13 mouse cellular contexts compared by ENCODE assay signal in genomic region chr14:25600951-25601350, GRCm38 (mm10).
DNase-seq lines count a peak whose midpoint lies in the region; ATAC-seq and TF ChIP-seq lines count a peak whose summit lies in the region.
"Had no signal": no experiment of that assay in that cellular context is flagged by ENCODE, and none has a peak within 500 bp of the region (broad histone marks: within the 10 kb centered on the region; RNA-seq: fewer than 3 reads in every experiment).

No protein-coding gene starts in this region.

- peak overlapping the region; percentile 19 for H3K27ac ChIP-seq in hindbrain, embryonic 10.5 days
- no peak overlapping the region for H3K27ac ChIP-seq in hindbrain, embryonic 16.5 days (ENCODE audit: low read depth, low read length)
- 0 out of 2 replicates have a peak overlapping the region, but pooled peaks have one; percentile 26 for H3K27ac ChIP-seq in midbrain, embryonic 14.5 days (replicated peaks; ENCODE audit: low read depth, low read length)
- no peak overlapping the region for H3K27ac ChIP-seq in midbrain, embryonic 11.5 days (ENCODE audit: low read depth, low read length)
- peak overlapping the region; percentile 47; the same call in 1 of the 2 replicates for H3K27ac ChIP-seq in hindbrain, embryonic 14.5 days
- H3K27ac ChIP-seq in stomach, postnatal 0 days (replicated peaks): peak overlapping the region; percentile 40; the same call in 1 of the 2 replicates

- no peak for TF ChIP-seq EP300 in stomach, postnatal 0 days (optimal IDR thresholded peaks at IDR 0.05)

- WGBS in hindbrain, embryonic 10.5 days: 77% methylated on average over 2 of the region's 2 CpGs
- WGBS in hindbrain, embryonic 16.5 days: 50% methylated on average over 2 of the region's 2 CpGs
- 76% methylated on average over 2 of the region's 2 CpGs for WGBS in midbrain, embryonic 14.5 days
- WGBS in midbrain, embryonic 11.5 days: 75% methylated on average over 2 of the region's 2 CpGs
- WGBS in hindbrain, embryonic 14.5 days: 69% methylated on average over 2 of the region's 2 CpGs
- WGBS in stomach, postnatal 0 days: 34% methylated on average over 2 of the region's 2 CpGs

- peaks cover 60% of the 10 kb centered on the region for H3K4me1 ChIP-seq in hindbrain, embryonic 10.5 days (replicated peaks)
- peaks cover 22% of the 10 kb centered on the region for H3K4me1 ChIP-seq in hindbrain, embryonic 16.5 days (ENCODE audit: control insufficient read depth, insufficient read depth, low read depth, low read length)
- peaks cover 47% of the 10 kb centered on the region for H3K4me1 ChIP-seq in midbrain, embryonic 14.5 days (ENCODE audit: control insufficient read depth, insufficient read depth, low read length)
- H3K4me1 ChIP-seq in midbrain, embryonic 11.5 days (ENCODE audit: control insufficient read depth, insufficient read depth, low read length): peaks cover 40% of the 10 kb centered on the region
- peaks cover 20% of the 10 kb centered on the region for H3K4me1 ChIP-seq in hindbrain, embryonic 14.5 days (replicated peaks; ENCODE audit: control insufficient read depth, insufficient read depth, low read length)
- peaks cover 5% of the 10 kb centered on the region; the same call in 1 of the 2 replicates for H3K4me1 ChIP-seq in stomach, postnatal 0 days (replicated peaks; ENCODE audit: control insufficient read depth, insufficient read depth)

- no peaks in the 10 kb centered on the region for H3K27me3 ChIP-seq in hindbrain, embryonic 10.5 days (ENCODE audit: insufficient read depth, poor library complexity, severe bottlenecking)
- H3K27me3 ChIP-seq in hindbrain, embryonic 16.5 days (replicated peaks; ENCODE audit: control insufficient read depth, insufficient read depth, low read length): no peaks in the 10 kb centered on the region
- H3K27me3 ChIP-seq in midbrain, embryonic 14.5 days (ENCODE audit: control insufficient read depth, insufficient read depth, low read length): no peaks in the 10 kb centered on the region
- no peaks in the 10 kb centered on the region for H3K27me3 ChIP-seq in midbrain, embryonic 11.5 days (ENCODE audit: control insufficient read depth, insufficient read depth, low read length)
- no peaks in the 10 kb centered on the region for H3K27me3 ChIP-seq in hindbrain, embryonic 14.5 days (ENCODE audit: control insufficient read depth, insufficient read depth, low read length)
- H3K27me3 ChIP-seq in stomach, postnatal 0 days (ENCODE audit: control insufficient read depth, insufficient read depth, low read length): no peaks in the 10 kb centered on the region
- H3K27me3 ChIP-seq: embryonic facial prominence, embryonic 13.5 days had no signal

- DNase-seq in hindbrain, embryonic 10.5 days (ENCODE audit: low spot score): no peak
- no peak for DNase-seq in midbrain, embryonic 14.5 days
- no peak for DNase-seq in midbrain, embryonic 11.5 days (ENCODE audit: low spot score, missing footprints)
- DNase-seq in hindbrain, embryonic 14.5 days (ENCODE audit: low spot score): no peak
- no peak for DNase-seq in stomach, postnatal 0 days (ENCODE audit: low spot score)
- DNase-seq in urinary bladder, postnatal 10 days (ENCODE audit: low spot score): no peak
- DNase-seq: adrenal gland, postnatal 25 days; cerebellum, adult 2 months; kidney, postnatal 36 days; lung, adult 2 months; thymus, postnatal 25 days had no signal

- no peak overlapping the region for H3K9ac ChIP-seq in hindbrain, embryonic 16.5 days (ENCODE audit: low read depth, low read length)
- no peak overlapping the region for H3K9ac ChIP-seq in midbrain, embryonic 14.5 days (replicated peaks; ENCODE audit: low read length)
- no peak overlapping the region for H3K9ac ChIP-seq in midbrain, embryonic 11.5 days (ENCODE audit: low read length)
- H3K9ac ChIP-seq in hindbrain, embryonic 14.5 days: no peak overlapping the region
- no peak overlapping the region for H3K9ac ChIP-seq in stomach, postnatal 0 days (ENCODE audit: low read length)
- H3K9ac ChIP-seq: embryonic facial prominence, embryonic 13.5 days had no signal

- no peak for ATAC-seq in hindbrain, embryonic 16.5 days
- no peak for ATAC-seq in midbrain, embryonic 14.5 days (ENCODE audit: low FRiP score, low TSS enrichment)
- no peak for ATAC-seq in midbrain, embryonic 11.5 days (ENCODE audit: low FRiP score)
- ATAC-seq in hindbrain, embryonic 14.5 days (ENCODE audit: low FRiP score): no peak
- ATAC-seq in stomach, postnatal 0 days (ENCODE audit: low FRiP score, low TSS enrichment): no peak

- no peak for TF ChIP-seq CTCF in stomach, postnatal 0 days (IDR thresholded peaks at IDR 0.05; ENCODE audit: low read depth)

- no peak overlapping the region for H3K4me3 ChIP-seq in hindbrain, embryonic 10.5 days
- no peak overlapping the region for H3K4me3 ChIP-seq in hindbrain, embryonic 16.5 days (ENCODE audit: low read length)
- H3K4me3 ChIP-seq in midbrain, embryonic 14.5 days (replicated peaks; ENCODE audit: low read depth, low read length): no peak overlapping the region
- no peak overlapping the region for H3K4me3 ChIP-seq in midbrain, embryonic 11.5 days (ENCODE audit: low read depth, low read length)
- H3K4me3 ChIP-seq in hindbrain, embryonic 14.5 days (replicated peaks; ENCODE audit: low read length): no peak overlapping the region
- no peak overlapping the region for H3K4me3 ChIP-seq in stomach, postnatal 0 days (ENCODE audit: low read depth, low read length)
- H3K4me3 ChIP-seq: embryonic facial prominence, embryonic 13.5 days had no signal

- H3K9me3 ChIP-seq in hindbrain, embryonic 10.5 days: no peaks in the 10 kb centered on the region
- no peaks in the 10 kb centered on the region for H3K9me3 ChIP-seq in hindbrain, embryonic 16.5 days (ENCODE audit: control insufficient read depth, low read length)
- H3K9me3 ChIP-seq in midbrain, embryonic 14.5 days (ENCODE audit: control insufficient read depth, low read length): no peaks in the 10 kb centered on the region
- no peaks in the 10 kb centered on the region for H3K9me3 ChIP-seq in midbrain, embryonic 11.5 days (ENCODE audit: control insufficient read depth, low read length)
- H3K9me3 ChIP-seq in hindbrain, embryonic 14.5 days (ENCODE audit: control insufficient read depth, low read length): no peaks in the 10 kb centered on the region
- H3K9me3 ChIP-seq in stomach, postnatal 0 days (ENCODE audit: control insufficient read depth, low read length): no peaks in the 10 kb centered on the region
- H3K9me3 ChIP-seq: embryonic facial prominence, embryonic 13.5 days had no signal

- no peak overlapping the region for H3K4me2 ChIP-seq in hindbrain, embryonic 16.5 days (ENCODE audit: low read length)
- no peak overlapping the region for H3K4me2 ChIP-seq in midbrain, embryonic 14.5 days (ENCODE audit: low read length)
- no peak overlapping the region for H3K4me2 ChIP-seq in midbrain, embryonic 11.5 days
- H3K4me2 ChIP-seq in hindbrain, embryonic 14.5 days (replicated peaks): no peak overlapping the region
- no peak overlapping the region for H3K4me2 ChIP-seq in stomach, postnatal 0 days (replicated peaks; ENCODE audit: low read depth)
- H3K4me2 ChIP-seq: embryonic facial prominence, embryonic 13.5 days had no signal

- H3K36me3 ChIP-seq in hindbrain, embryonic 10.5 days: peaks cover 57% of the 10 kb centered on the region
- no peaks in the 10 kb centered on the region for H3K36me3 ChIP-seq in hindbrain, embryonic 16.5 days (ENCODE audit: control insufficient read depth, insufficient read depth, low read length)
- H3K36me3 ChIP-seq in midbrain, embryonic 14.5 days (ENCODE audit: control insufficient read depth, insufficient read depth, low read length): peaks cover 39% of the 10 kb centered on the region
- H3K36me3 ChIP-seq in midbrain, embryonic 11.5 days (ENCODE audit: control insufficient read depth, insufficient read depth, low read length): peaks cover 9% of the 10 kb centered on the region
- H3K36me3 ChIP-seq in hindbrain, embryonic 14.5 days (replicated peaks; ENCODE audit: control insufficient read depth, insufficient read depth): peaks cover 20% of the 10 kb centered on the region
- H3K36me3 ChIP-seq in stomach, postnatal 0 days (ENCODE audit: control insufficient read depth, insufficient read depth, low read length): peaks cover 3% of the 10 kb centered on the region; the same call in 1 of the 2 replicates

Comparison
In these comparisons a context has a peak if more than half of its experiments do, and no peak if none do; other contexts are left out.
1. H3K27ac ChIP-seq: peak in hindbrain, embryonic 10.5 days (single experiment), midbrain, embryonic 14.5 days (single experiment), hindbrain, embryonic 14.5 days (single experiment) and stomach, postnatal 0 days (single experiment); none in hindbrain, embryonic 16.5 days (single experiment) and midbrain, embryonic 11.5 days (single experiment).